Mouse (Mus musculus): Measurements from ENCODE around the gene Dnajb14.
"Not testable (repeated sequence)": the region's sequence is repeated elsewhere in the genome, so short reads cannot be mapped to it uniquely, and the experiment has no call there.

Gene Dnajb14

DNA sequence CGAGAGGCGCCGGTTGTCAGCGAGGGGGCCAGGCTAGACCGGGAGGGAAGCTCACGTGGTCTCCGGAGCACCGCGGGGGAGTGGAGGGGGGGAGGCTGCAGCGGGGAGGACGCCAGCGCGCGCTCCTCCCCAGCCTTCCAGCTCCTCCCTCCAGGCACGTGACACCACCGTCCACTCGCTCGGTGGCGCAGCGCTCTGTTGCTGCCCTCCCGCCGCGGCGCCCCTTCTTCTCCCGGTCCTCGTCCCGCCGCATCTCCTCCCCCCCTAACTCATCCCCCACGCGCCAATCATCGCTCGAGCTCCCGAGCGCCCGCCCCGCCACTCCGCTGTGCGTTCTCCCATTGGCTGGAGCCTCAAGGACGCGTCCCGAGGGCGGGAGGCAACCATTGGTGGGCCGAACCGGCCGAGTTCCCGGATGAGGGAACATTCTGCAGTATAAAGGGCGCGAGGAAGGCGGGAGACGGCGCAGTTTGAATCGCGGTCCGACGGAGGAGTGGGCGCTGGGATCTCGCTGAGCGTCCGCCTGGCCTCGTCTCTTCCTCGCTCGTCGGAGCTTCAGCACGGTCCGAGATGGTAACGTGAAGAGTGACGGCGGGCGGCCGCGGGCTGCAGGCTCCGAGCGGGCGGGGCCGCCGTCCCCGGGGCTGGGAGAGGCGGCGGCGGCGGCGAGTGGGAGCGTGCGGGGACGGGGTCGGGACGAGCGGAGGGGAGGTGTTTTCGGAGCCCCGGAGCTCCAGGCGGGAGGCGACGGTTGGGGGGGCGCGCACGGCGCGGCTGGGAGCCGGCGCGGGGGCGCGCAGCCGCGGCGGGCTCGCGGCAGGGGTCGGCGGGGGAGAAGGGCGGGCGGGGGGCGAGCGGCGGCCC, 3.1 kb upstream of the Dnajb14 start, which contains the start of gene H2afz:
TSS of gene H2afz (plus strand) at position 364 of the 864 bp plus-strand sequence.
- peak; percentile 98 to 99 for DNase-seq

DNA sequence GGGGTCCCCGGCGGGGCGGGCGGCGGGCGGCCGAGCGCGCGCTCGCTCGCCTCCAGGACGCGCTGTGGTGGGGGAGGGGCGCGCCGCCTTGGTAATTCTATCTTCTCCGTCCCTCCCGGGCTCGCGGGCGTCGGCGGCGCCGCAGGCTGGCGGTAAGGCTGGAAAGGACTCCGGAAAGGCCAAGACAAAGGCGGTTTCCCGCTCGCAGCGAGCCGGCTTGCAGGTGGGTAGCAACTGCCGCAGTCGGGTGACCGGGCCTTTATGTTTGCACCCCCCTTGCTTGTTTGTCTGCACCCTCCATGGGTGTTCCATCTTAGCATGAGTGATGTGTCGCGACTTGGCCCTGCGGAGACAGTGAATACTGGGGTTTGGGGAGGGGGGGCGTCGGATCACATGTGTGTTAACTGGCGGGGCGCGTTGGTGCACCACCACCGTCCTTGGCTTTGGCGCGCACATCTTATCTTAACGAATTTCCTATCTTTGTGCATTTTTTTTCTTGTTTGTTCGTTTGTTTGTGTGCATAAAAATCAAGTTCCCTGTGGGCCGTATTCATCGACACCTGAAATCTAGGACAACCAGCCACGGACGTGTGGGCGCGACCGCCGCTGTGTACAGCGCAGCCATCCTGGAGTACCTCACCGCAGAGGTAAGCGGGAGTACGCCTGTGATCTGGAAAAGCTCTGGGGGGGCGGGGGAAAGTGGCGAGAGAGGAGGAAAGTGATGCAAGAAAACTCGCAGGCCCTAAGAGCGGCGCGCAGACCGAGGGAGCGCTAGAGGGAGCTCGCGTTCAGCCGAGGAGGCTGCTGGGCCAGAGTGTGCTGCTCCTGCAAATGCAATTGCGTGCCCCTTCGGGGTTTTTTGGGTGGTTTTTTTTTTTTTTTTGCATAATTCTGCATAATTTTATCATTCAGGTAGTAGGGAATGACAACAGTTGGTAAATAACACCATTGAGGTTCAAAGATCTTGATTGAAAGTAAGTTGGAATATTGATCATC, 2.2 kb upstream of the Dnajb14 start:
- peak; percentile 92 for DNase-seq

DNA sequence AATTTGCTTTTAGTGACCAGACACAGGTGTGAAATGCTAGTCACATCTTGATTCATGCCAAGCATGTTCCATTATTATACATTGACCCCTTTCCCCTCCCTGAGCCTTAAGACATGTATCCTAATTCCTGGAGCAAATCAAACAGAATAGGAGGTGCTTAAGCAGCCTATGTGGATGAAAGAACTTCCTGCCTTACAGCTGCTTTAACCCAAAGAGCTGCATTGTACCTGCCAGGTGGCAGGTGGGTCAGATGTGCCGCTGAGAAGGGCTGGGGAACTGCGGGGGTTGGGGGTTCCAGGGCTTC, 390 bp upstream of the Dnajb14 start:
- no peak for DNase-seq

DNA sequence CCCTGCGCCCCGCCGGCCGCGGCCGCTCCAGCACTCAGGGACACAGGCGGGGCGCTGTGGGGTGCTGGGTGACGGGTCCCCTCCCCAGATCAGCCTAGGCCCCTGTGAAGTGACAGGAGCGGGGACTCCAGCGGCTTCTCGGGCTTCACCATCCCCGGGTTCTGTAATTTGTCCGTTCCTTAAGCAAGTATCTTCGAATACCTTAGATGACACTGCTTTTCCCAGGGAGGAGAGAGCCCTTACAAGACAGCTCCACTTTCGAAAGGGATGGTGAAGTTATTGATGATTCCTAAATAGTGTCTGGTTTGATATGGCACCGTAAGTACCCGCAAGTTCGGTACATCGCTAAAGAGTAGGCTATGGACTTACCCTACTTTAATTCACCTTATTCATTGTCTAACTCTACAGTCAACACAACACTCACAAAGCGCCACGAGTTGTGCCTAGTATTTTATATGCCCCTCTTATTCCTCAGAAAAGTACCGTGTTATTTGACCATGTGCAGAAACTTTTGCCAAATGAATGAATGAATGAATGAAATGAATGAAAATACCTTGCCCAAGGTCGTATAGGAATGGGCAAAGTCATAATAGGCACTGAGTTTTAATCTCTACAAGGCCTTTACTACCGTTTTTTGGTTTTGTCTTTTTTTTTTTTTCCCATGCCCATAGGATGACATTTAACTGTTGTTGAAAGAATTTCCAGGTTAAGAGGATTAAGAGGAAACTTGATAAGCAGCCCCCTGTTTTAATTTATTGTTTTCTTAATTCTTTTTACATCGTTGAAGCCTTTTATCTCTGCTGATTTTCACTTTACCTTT, 829 bp downstream of the Dnajb14 start:
- no peak for DNase-seq

DNA sequence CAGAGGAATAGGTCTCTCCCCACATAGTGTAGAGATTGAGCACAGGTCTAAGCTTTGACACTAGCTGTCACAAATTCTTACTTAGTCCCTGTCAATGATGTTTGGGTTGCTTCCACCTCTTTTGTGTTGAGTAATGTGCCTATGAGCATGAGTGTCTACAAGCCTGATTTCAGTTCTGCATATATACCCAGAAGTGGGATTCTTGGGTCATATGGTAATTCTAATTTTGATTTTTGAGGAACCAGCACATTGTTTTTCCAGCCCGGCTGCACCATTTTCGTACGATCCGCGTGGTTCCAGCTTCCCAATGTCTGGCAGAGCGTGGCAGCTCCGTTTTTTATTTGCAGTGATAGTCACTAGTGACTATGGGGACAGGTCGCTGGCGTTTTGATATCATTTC, 1.9 kb downstream of the Dnajb14 start:
- DNase-seq = no peak

DNA sequence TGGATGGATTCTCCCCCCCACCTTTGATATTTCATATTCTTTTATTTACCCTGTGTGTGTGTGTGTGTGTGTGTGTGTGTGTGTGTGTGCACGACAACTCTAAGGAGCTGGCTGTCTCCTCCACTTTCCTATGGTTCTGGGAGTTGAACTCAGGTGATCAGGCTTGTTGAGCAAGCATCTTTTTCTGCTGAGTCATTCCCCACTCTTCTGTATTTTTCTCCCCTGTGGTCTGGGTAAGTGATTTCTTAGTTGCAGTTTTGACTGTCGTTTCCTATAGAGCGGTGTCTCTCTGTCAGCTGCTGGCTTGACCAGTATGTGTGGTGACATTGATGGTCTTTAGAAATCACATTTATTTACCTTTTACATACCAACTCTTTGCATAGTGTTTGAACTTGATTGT, 11.8 kb downstream of the Dnajb14 start:
- DNase-seq = no peak

DNA sequence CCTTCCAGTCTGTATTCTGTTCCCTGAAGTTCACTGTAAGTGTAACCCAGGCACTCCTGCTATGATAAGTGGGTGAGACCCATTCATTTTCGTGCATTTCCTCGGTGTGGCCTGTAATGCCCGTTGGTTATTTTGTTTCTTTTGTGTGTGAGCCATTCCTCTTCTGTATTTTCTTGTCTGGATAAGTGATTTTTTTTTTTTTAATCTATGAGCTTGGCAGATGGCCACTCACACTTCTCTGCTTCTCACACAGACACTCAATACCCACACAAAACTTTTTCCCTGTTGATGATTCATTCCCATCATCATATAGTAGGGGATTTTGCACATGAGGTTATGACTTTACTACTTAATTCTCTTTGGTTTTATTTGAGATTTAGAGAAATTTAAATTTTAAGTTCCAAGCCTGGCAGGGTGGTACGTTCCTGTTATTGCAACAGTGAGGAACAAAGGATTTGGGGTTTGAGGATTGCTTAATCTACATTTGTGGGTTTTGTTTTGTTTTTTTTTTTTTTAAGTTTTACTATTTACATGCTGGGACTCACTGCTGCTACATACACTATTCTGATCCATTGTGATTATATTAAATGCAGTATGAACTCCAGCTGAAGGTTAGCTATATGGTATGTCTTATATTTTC, 12.8 kb downstream of the Dnajb14 start:
- no peak for DNase-seq

DNA sequence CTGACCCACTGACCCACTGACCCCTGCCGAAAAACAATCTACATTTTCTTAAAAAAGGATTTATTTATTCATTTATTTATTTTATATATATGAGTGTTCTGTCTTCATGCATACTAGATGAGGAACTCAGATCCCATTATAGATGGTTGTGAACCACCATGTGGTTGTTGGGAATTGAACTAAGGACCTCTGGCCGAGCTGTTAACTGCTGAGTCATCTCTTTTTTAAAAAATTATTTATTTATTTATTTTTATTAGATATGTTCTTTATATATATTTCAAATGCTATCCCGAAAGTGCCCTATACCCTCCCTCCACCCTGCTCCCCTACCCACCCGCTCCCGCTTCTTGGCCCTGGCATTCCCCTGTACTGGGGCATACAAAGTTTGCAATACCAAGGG, 13.6 kb downstream of the Dnajb14 start:
- no peak for DNase-seq

DNA sequence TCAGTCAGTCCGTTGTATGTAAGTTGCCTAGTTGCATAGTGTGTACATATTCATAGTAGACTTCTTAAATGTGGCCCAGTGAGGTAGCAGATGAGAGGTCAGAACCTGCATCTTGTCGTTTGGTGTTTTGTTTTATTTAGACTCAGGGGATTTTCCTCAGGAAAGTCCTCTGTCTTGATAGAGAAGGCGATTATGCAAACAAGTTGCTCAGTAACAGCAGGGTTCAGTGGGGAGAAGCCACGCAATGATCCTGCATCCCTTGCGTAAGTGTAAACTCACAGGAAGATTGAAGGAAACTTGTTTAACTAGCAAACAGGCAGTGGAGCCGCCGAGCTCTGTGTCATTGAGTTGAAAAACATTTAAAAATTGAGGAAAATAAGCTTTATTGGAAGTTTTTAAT, 20.5 kb downstream of the Dnajb14 start:
- DNase-seq = no peak

DNA sequence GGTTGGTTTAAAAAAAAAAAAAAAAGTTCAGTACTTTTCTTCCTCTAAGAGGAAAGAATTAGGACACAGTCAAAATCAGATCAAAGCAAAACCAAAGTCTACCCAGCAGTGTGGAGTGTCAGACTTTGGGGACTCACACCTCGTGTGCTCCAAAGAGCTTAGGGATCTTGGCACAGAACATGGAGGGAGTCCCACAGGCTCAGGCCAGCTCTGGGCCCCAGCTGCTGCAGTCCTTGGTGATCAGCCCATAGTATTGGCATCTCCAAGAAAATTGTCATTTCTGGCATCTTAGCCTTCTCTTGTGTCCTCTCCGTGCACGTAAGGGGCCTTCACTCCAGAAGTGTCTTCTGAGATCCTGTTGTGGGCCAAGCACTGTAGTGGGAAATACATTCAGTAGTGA, 23.6 kb downstream of the Dnajb14 start:
- no peak for DNase-seq

DNA sequence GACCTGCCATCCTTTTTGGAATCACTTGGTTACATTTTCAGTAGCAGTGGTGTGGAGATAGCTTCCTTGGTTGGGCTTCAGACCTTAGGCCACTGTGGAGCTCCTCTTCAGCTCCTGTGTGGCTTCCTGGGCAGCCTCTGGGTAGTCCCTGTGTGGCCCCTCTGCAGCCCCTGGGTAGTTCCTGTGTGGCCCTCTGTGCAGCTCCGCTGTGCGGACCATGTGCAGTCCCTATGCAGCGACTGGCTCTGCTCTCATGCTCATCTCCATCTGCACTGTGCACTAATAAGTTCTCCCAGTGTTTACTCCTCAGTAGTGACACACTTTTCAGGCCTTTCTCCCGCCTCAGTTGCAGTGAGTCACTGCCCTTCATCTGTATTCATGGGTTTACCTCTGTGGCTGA, 24.6 kb downstream of the Dnajb14 start:
- no peak for DNase-seq

DNA sequence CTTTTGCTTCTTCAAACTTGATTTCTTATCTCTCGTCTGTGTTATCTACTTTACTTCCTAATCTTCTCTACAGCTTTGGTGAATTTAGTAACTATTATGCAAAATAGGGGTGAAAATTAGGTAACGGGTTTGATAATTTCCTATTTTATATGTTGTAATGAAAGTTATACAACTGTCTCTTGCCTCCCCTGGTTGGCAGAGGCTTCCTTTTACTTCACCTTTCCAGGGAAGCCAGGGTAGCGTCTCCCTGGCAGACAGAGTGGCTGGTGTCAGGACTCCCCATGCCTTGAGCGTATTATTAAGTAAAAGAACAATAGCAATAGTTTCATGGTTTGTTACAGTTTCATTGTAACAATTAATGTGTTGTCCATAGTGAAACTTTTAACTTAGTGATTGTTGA, 26.3 kb downstream of the Dnajb14 start:
- DNase-seq = no peak

DNA sequence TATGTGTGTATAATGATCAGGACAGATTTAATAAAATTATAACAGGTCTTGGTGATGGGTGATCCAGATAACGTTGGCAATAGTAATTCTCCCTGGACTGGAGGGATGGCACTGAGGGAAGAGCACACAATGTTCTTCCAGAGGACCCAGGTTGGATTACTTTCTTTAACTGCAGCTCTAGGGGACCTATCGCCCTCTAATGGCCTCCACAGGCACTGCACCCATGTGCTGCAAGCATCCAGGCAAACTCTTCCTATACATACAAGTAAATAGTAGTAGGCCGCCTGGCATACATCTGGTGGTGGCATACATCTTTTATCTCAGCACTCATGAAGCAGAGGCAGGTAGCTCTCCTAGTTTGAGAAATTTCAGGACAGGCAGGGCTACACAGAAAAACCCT, 27.7 kb downstream of the Dnajb14 start:
- no peak for DNase-seq

DNA sequence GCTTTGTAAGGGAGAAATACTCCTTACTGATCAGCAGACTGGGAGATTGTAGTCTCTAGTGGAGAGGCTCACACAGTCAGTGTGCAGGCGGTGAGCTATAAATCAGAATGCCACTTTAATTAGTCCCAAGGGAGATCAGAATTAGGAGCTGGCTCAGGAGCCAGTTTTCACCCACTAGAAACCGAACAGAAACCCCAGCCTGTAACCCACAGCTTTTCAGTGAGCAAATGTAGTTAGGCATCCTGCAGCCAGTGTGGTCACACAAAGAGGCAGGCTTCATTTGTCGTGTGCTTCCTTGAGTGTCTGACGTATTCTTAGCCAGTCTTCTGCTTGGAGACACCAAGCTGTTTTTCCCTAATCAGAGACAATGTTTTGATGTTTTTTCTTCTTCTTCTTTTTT, 28.9 kb downstream of the Dnajb14 start:
- no peak for DNase-seq

DNA sequence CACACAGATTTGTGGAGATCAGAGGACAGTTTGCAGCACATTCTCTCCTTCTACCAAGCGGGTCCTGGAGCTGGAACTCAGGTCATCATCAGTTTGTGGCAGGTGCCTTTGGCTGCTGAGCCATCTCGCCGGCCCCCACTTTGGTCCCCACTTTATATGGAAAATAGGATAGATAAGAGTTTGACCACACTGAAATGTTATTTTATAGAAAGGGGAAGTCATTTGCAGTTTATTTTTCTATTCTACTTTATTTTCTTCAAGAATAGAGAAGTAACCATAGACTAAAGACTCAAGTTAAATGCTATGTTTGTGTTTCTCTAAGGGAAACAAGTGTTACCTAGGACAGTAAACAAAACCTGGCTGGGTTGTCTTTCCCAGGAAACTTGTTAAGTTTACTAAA, 29.4 kb downstream of the Dnajb14 start:
- no peak for DNase-seq

DNA sequence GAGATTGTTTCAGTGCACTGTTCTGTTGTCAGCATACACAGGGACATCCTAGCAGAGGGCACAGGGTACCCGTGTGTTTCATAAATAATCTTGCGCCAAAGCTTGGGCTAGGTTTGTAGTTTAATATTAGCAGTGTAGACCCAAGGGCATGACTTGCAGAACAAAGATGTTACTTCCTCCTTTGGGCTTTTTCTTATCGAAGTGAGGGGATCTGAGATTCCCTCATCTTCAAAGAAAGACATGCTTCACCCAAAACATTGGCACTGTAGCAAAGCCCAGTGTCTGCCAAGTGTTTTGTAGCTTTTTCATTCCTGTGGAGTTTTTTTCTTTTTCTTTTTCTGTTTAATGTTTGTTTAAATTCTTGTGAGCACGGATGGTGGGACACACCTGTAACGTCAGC, 30.2 kb downstream of the Dnajb14 start:
- DNase-seq = no peak

DNA sequence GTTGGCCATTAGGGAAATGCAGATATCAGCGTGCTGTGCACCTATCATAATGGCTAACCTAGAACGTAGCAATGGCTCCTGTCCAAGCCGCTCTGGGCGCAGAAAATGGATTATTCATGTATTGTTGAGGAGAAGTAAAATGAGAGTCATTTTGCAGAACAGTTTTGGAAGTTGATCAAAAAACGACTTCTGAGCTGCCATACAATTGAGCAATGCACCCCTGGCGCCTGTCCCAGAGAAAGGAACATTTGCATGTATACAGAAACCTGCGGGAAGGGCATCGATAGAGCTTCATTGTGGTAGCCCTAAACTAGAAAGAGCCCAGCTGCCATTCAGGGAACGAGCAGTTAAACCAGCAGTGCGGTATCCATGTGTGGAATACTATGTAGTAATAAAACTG, 32.7 kb downstream of the Dnajb14 start:
- DNase-seq = no peak

DNA sequence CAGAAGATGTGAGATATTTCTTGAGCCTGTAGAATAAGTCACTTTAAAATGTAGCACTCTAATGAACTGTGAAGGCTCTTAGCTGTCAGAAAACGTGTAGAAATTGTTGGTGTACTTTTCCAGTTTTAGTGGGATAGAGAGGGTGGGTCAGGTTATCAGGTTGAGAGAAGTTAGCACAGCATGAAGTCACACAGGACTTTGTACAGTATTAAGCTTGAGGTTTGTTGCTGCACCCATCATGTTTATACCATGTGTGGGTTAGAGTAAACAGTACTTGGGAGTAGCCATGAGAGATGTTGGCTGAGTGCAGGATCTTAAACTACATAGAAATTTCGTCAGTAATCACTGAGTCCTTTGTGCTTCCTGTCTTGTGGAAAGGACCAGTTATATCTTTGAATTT, 45.6 kb downstream of the Dnajb14 start:
- no peak for DNase-seq

DNA sequence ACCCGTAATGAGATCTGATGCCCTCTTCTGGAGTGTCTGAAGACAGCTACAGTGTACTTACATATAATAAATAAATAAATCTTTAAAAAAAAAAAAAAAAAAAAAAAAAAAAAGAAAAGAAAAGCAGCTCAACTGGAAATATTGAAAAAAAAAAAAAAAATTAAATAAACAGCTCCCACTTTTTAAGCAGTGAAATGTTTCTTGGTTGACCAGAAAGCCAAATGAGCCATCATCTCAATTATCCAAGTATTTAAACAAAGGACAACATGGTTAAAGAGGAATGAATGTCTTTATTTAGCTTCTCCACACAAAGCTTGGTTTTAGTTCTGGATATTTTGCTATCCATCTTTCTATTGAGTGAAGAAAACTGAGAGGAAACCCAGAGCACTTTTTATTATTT, 47.1 kb downstream of the Dnajb14 start:
- not testable (repeated sequence) for DNase-seq

DNA sequence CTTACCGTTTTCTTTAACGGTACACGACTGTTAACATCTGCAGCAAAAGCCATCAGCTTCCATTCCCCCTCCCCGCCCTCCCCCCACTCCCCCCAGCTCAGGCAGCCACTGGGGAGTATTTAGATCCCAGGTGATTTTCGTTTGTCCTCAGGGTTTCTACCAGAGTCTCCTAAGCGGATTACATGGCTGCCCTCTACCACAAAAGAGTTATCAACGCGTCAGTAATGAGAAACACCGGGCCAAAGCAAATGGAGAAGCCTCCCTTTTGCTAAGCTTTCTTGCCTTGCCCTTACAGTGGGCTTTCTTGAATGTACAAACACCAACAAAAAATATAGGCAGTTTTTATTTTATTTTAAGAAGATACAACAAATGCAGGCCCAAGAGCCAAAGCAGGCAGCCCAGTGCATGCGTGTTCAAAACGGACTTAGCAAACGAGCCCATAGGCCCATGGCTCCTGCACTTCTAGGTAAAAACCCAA, 50.3 kb downstream of the Dnajb14 start:
- DNase-seq = no peak

DNA sequence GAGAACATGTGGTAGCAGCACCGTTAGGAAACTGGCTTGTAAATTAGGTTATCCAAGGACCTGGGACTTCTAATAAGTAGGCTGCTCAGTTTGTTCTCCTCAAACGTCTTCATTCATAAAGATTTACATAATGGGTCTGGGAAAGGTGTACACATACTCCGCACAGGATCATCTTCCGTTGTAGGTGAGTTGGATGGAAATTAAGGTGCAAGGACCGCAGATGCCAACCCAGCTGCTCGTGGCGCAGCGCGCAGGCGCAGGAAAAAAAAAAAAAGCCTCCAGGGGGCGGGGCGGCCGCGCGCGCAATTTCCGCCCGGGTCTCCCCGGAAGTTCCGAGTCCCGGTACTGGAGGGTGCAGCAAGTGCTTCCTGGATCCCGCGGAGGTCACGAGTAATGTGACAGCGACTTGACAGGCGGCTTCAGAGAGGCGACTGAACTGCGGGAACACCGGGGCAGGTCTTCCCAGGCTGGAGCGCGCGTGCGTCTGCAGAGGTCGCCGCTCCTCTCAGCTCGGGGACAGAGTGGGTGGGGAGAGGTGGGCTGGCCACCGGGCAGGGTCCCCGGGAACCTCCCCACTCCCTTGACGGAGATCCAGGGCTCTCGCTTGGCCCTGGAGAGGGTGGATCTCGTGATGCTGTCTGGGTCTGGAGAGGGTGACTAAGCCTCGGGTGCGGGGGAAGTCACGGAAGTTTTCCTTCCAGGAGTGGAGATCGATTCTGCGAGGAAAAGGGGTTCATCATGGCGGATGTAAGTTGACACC, 50.9 kb downstream of the Dnajb14 start, which contains the start of gene Lamtor3:
TSS of gene Lamtor3 (plus strand) at position 335 of the 760 bp plus-strand sequence.
- DNase-seq = peak; percentile 87 to 93
